Mouse (Mus musculus): ENCODE results near the gene Hs3st3a1.

DNA sequence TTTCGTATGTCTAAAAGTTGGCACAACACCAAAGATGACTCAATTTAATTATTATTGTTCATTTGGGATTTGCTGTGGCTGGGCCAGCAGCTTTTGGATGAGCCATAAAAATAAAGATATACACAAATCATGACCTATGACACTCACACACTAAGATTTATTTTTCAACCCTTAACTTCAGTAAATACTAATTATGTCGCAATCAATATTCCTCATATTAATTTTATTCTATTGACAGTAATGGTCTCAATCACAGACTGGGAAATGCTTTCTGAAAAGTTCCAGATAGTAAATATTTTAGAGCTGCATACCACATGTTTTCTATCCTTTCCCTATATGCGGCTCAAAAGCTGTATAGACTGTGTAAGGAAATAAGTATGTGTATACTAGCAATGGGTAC, 71.9 kb downstream of the Hs3st3a1 start:
- TF ChIP-seq CTCF (IDR thresholded peaks at IDR 0.05; ENCODE audit: control insufficient read depth, insufficient read depth, insufficient read length) (no peak), MYOD1 (IDR thresholded peaks at IDR 0.05; ENCODE audit: control insufficient read depth, insufficient read length, low read depth) (no peak), MYOG (IDR thresholded peaks at IDR 0.05; ENCODE audit: control insufficient read depth, extremely low read depth, insufficient read length) (no peak), USF1 (IDR thresholded peaks at IDR 0.05; ENCODE audit: low read depth) (no peak)
